Mouse (Mus musculus) olfactory bulb, adult 2 months (tissue): ENCODE measurements around the gene Dnaic2.

Experiments
- CTCF ChIP-seq: fragments of 200-500 bp; IDR thresholded peaks from 2 replicates; pipeline ENCODE4 v1.5.1; 2012; ENCODE audit warnings: low read depth, mild to moderate bottlenecking, low read length, moderate library complexity; ENCODE audit not compliant: insufficient read depth
- POLR2A ChIP-seq: fragments of 200-500 bp; IDR thresholded peaks from 2 replicates; pipeline ENCODE4 v1.6.1; 2012; ENCODE audit warnings: mild to moderate bottlenecking, low read depth, low read length, moderate library complexity; ENCODE audit not compliant: insufficient read depth

DNA sequence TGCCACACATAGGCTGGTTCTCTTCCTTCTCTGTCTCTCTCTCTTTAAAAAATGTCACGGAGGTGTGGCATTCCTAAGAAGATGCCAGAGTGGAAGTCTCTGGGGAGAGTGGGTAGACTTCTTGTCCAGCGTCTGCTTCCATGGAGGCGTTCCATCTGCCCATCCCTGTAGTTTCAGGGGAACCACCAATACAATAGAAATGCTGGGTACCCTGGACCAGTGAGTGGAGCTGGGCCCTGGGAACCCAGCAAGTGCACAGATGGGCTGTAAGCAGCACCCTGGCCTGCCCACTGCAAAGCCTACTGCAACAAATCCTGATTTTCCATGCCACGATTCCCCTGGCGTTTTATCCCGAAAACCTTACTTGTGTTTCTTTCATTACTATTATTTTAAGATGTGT lies 12.7 kb upstream of the Dnaic2 start:
- TF ChIP-seq CTCF (no peak), POLR2A (no peak)
